In the genomic region with DNA sequence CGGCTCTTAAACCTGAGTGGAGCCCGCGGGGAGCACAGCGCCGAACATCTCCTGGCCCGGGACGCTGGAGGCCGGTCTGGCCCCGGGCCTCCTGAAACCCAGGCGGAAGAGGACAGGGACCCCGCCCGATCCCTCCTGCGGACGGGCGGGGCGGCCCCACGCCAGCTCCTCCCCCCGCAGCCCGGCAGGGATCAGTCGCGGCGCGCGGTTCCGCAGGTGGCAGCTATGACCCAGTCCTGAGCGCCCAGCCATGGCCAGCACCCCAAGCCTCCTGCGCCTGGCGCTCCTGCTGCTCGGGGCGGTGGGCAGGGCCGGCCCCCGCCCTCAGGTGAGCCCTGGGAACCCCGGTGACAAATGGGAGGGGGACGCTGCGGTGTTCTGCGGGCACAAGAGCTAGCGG, we compare ENCODE assay signal across 8 mouse cellular contexts. TPM values are rescaled to one million over a fixed set of nuclear protein-coding genes. Genes with fewer than 3 reads are reported as not detected.
DNase-seq lines count a peak whose midpoint lies in the region; ATAC-seq and TF ChIP-seq lines count a peak whose summit lies in the region.

Glp1r (plus strand) TSS at position 191 of the 400 bp plus-strand sequence.

- ATAC-seq in common myeloid progenitor, adult 5-6 weeks (replicated peaks; ENCODE audit: low read depth, poor library complexity, severe bottlenecking), result 0 out of 2 replicates have a peak, but pooled peaks have one; percentile 15
- ATAC-seq in intestine, embryonic 14.5 days (replicated peaks; ENCODE audit: low FRiP score, low TSS enrichment, low read depth), result no peak
- 0 out of 2 replicates have a peak, but pooled peaks have one; percentile 27 for ATAC-seq in stomach, postnatal 0 days (ENCODE audit: low FRiP score, low TSS enrichment)

- no peaks in the 10 kb centered on the region for H3K36me3 ChIP-seq in intestine, embryonic 14.5 days (ENCODE audit: control insufficient read depth, insufficient read depth, low read length)
- H3K36me3 ChIP-seq in stomach, postnatal 0 days (ENCODE audit: control insufficient read depth, insufficient read depth, low read length), result no peaks in the 10 kb centered on the region

- 0 out of 2 replicates have a peak within 1 kb of the TSS, but pooled peaks have one; percentile 30 for H3K9ac ChIP-seq in intestine, embryonic 14.5 days (ENCODE audit: low read length)
- H3K9ac ChIP-seq in stomach, postnatal 0 days (ENCODE audit: low read length), result peak within 1 kb of the TSS; percentile 47

- no peaks in the 10 kb centered on the region for H3K9me3 ChIP-seq in intestine, embryonic 14.5 days (ENCODE audit: control insufficient read depth, low read length)
- H3K9me3 ChIP-seq in stomach, postnatal 0 days (ENCODE audit: control insufficient read depth, low read length), result no peaks in the 10 kb centered on the region

- no peak for DNase-seq in gastrocnemius, adult 2 months
- no peak for DNase-seq in gastrocnemius, postnatal 4 days (ENCODE audit: low spot score in 2 of 2)
- DNase-seq in intestine, embryonic 14.5 days (ENCODE audit: low spot score), result no peak
- DNase-seq in lung, postnatal 25 days (ENCODE audit: low spot score), result peak; percentile 17
- peak; percentile 58 for DNase-seq in stomach, postnatal 0 days (ENCODE audit: low spot score)
- no peak for DNase-seq in gastrocnemius, adult 8-10 months (ENCODE audit: low spot score in 2 of 2)
- DNase-seq in adipocyte (ENCODE audit: low spot score), result no peak

- intact Hi-C loops in gastrocnemius, adult 2 months (cut with DNase I), result no loop called here

- WGBS in intestine, embryonic 14.5 days, result 2% methylated on average over 29 of the region's 37 CpGs
- 1% methylated on average over 36 of the region's 37 CpGs for WGBS in stomach, postnatal 0 days

- H3K4me3 ChIP-seq in gastrocnemius, adult 2 months, result peak within 1 kb of the TSS; percentile 60
- peak within 1 kb of the TSS; percentile 37 for H3K4me3 ChIP-seq in intestine, embryonic 14.5 days (ENCODE audit: low read depth, low read length)
- peak within 1 kb of the TSS; percentile 44 for H3K4me3 ChIP-seq in stomach, postnatal 0 days (ENCODE audit: low read depth, low read length)

- H3K4me2 ChIP-seq in intestine, embryonic 14.5 days (ENCODE audit: low read length), result peak within 1 kb of the TSS; percentile 84
- H3K4me2 ChIP-seq in stomach, postnatal 0 days (replicated peaks; ENCODE audit: low read depth), result peak within 1 kb of the TSS; percentile 77

- H3K27ac ChIP-seq in gastrocnemius, adult 2 months, result no peak within 1 kb of the TSS
- no peak within 1 kb of the TSS for H3K27ac ChIP-seq in intestine, embryonic 14.5 days (ENCODE audit: low read depth)
- no peak within 1 kb of the TSS for H3K27ac ChIP-seq in stomach, postnatal 0 days (replicated peaks)

- peaks cover 39% of the 10 kb centered on the region for H3K27me3 ChIP-seq in intestine, embryonic 14.5 days (replicated peaks; ENCODE audit: control insufficient read depth, insufficient read depth, low read length)
- no peaks in the 10 kb centered on the region for H3K27me3 ChIP-seq in stomach, postnatal 0 days (ENCODE audit: control insufficient read depth, insufficient read depth, low read length)

- no peak for TF ChIP-seq EP300 in stomach, postnatal 0 days (optimal IDR thresholded peaks at IDR 0.05)

- H3K4me1 ChIP-seq in intestine, embryonic 14.5 days (replicated peaks; ENCODE audit: control insufficient read depth, insufficient read depth, low read length), result no peaks in the 10 kb centered on the region
- H3K4me1 ChIP-seq in stomach, postnatal 0 days (replicated peaks; ENCODE audit: control insufficient read depth, insufficient read depth), result no peaks in the 10 kb centered on the region

- no peak for TF ChIP-seq CTCF in gastrocnemius, adult 2 months (IDR thresholded peaks at IDR 0.05)
- TF ChIP-seq CTCF in stomach, postnatal 0 days (IDR thresholded peaks at IDR 0.05; ENCODE audit: low read depth), result no peak

RNA-seq across cellular contexts. Expression of gene Glp1r, which starts in this region (rescaled TPM):
- total RNA-seq in gastrocnemius, adult 2 months (2021), result not detected
- total RNA-seq in gastrocnemius, postnatal 4 days (2021), result under 1 TPM in 1 of 2 experiments, not detected in 1; 0.05 TPM
- total RNA-seq in common myeloid progenitor, adult 5-6 weeks (2017), result not detected in 2 replicates
- polyA plus RNA-seq in intestine, embryonic 14.5 days (2014; fragmentation: Nextera tagmentation; extraction: Ambion mirVana), result 0.31 and 0.37 TPM in 2 replicates
- 0.13 and 0.18 TPM in 2 replicates for polyA plus RNA-seq in stomach, postnatal 0 days (2015; fragmentation: Nextera tagmentation; extraction: Ambion mirVana)
- total RNA-seq in gastrocnemius, adult 8-10 months (2022), result not detected

Comparison
In these comparisons a context has a peak if more than half of its experiments do, and no peak if none do; other contexts are left out.
1. Peak in ATAC-seq in common myeloid progenitor, adult 5-6 weeks; RNA of the gene not detected or under 1 TPM.
2. Peak in DNase-seq, ATAC-seq, H3K4me3 ChIP-seq, H3K9ac ChIP-seq and H3K4me2 ChIP-seq in stomach, postnatal 0 days; RNA of the gene not detected or under 1 TPM.